Mouse (Mus musculus) layer of hippocampus, adult 2 months (tissue): ENCODE measurements around the gene Pth2. TPM values are rescaled to one million over a fixed set of nuclear protein-coding genes. Genes with fewer than 3 reads are reported as not detected.
A peak's percentile ranks its signal among the peaks of the same experiment; 100 is the strongest.

ENCODE experiments used
- DNase-seq, 2 experiments: peaks; one replicate each; pipeline ENCODE4 v3.0.0; 2022; ENCODE audit warnings: low spot score in 2 of 2
- H3K27ac ChIP-seq: fragments of 200-600 bp; 2 replicates; pipeline ENCODE4 v1.8.1; 2022
- H3K4me3 ChIP-seq: fragments of 200-600 bp; 2 replicates; pipeline ENCODE4 v1.8.1; 2022; ENCODE audit warnings: mild to moderate bottlenecking
- CTCF ChIP-seq: fragments of 200-600 bp; conservative IDR thresholded peaks from 2 replicates; pipeline ENCODE4 v1.8.1; 2022; ENCODE audit warnings: antibody characterized with exemption, mild to moderate bottlenecking, moderate library complexity
- total RNA-seq, 2 experiments: library from RNA; stranded (reverse); gene quantifications; 2 replicates each; pipeline ENCODE4 v1.2.3; 2021

Pth2 gene
- total RNA-seq, 2 experiments from 2014 or later = not detected

GRCm38 (mm10) chr7:45198435-45198834 lies 17.6 kb downstream of the Pth2 start:
- peak; percentile 85 for TF ChIP-seq CTCF
- DNase-seq = peak in 1 of 2 experiments; percentile 75
- H3K27ac ChIP-seq = peak overlapping the region; percentile 62; the same call in 1 of the 2 replicates
- no peak overlapping the region for H3K4me3 ChIP-seq

- TF ChIP-seq CTCF = no peak
- Histone ChIP-seq H3K4me3 (no peak overlapping the region), H3K27ac (peak overlapping the region; percentile 62; the same call in 1 of the 2 replicates)
- no peak for DNase-seq
These were observed 18.2 kb downstream of the Pth2 start for GRCm38 (mm10) chr7:45198961-45199360.

GRCm38 (mm10) chr7:45202654-45203053 lies 21.9 kb downstream of the Pth2 start:
- no peak overlapping the region for H3K27ac ChIP-seq
- TF ChIP-seq CTCF = no peak
- H3K4me3 ChIP-seq = no peak overlapping the region
- no peak for DNase-seq

GRCm38 (mm10) chr7:45204380-45205143 lies 23.8 kb downstream of the Pth2 start, which contains the start of gene Ccdc155:
Ccdc155 (minus strand) TSS chr7:45204892.
- Histone ChIP-seq H3K27ac (peak within 1 kb of the TSS; percentile 86), H3K4me3 (peak within 1 kb of the TSS; percentile 70)
- DNase-seq = peak; percentile 87 to 94
- no peak; the same call in 1 of the 2 replicates for TF ChIP-seq CTCF

- no peak for DNase-seq
- H3K27ac ChIP-seq = no peak overlapping the region
- no peak overlapping the region for H3K4me3 ChIP-seq
- peak; percentile 48 for TF ChIP-seq CTCF
These were observed 27.5 kb downstream of the Pth2 start for GRCm38 (mm10) chr7:45208260-45208659.

GRCm38 (mm10) chr7:45211070-45211469 lies 30.3 kb downstream of the Pth2 start:
- Histone ChIP-seq H3K4me3 (no peak overlapping the region), H3K27ac (no peak overlapping the region)
- no peak for TF ChIP-seq CTCF
- DNase-seq = no peak

GRCm38 (mm10) chr7:45211851-45212251 lies 31.1 kb downstream of the Pth2 start, which contains the start of gene Dkkl1:
Dkkl1 (minus strand) TSS chr7:45212147.
- H3K27ac ChIP-seq = no peak within 1 kb of the TSS
- H3K4me3 ChIP-seq = no peak within 1 kb of the TSS

GRCm38 (mm10) chr7:45212356-45212755 lies 31.6 kb downstream of the Pth2 start:
- Histone ChIP-seq H3K4me3 (no peak overlapping the region), H3K27ac (no peak overlapping the region)
- no peak for DNase-seq
- TF ChIP-seq CTCF = no peak

More at GRCm38 (mm10) chr7:45211851-45212251, 31.1 kb downstream of the Pth2 start, which contains the start of gene Dkkl1:
- DNase-seq = no peak
- TF ChIP-seq CTCF = no peak

GRCm38 (mm10) chr7:45213708-45214107 lies 32.9 kb downstream of the Pth2 start:
- no peak overlapping the region for H3K27ac ChIP-seq
- TF ChIP-seq CTCF = no peak
- DNase-seq = no peak
- no peak overlapping the region for H3K4me3 ChIP-seq

GRCm38 (mm10) chr7:45215673-45216441 lies 35.1 kb downstream of the Pth2 start, which contains the start of gene Tead2:
Tead2 (plus strand) TSS chr7:45215753.
- Histone ChIP-seq H3K4me3 (peak within 1 kb of the TSS; percentile 53), H3K27ac (no peak within 1 kb of the TSS)
- TF ChIP-seq CTCF = no peak
- DNase-seq = no peak

GRCm38 (mm10) chr7:45216442-45217183 lies 35.8 kb downstream of the Pth2 start:
- Histone ChIP-seq H3K27ac (no peak overlapping the region), H3K4me3 (peak overlapping the region; percentile 53)
- no peak for DNase-seq
- TF ChIP-seq CTCF = no peak

- no peak overlapping the region for H3K4me3 ChIP-seq
- no peak overlapping the region for H3K27ac ChIP-seq
- no peak for DNase-seq
- TF ChIP-seq CTCF = no peak
These were observed 40.9 kb downstream of the Pth2 start for GRCm38 (mm10) chr7:45221680-45222079.

- no peak for TF ChIP-seq CTCF
- DNase-seq = no peak
- no peak overlapping the region for H3K27ac ChIP-seq
These were observed 44.0 kb downstream of the Pth2 start for GRCm38 (mm10) chr7:45224826-45225225.

More at GRCm38 (mm10) chr7:45224826-45225225, 44.0 kb downstream of the Pth2 start:
- no peak overlapping the region for H3K4me3 ChIP-seq
